Comparison of ENCODE assay signal across 8 mouse cellular contexts in genomic region chr2:102453447-102453846, GRCm38 (mm10). TPM values are rescaled to one million over a fixed set of nuclear protein-coding genes. Genes with fewer than 3 reads are reported as not detected.
DNase-seq lines count a peak whose midpoint lies in the region; ATAC-seq and TF ChIP-seq lines count a peak whose summit lies in the region.

No protein-coding gene starts in this region.

- DNase-seq in A20 (ENCODE audit: low read depth, low spot score) (peak; percentile 28), MEL-GATA-1-ER (ENCODE audit: extremely low read depth, low read depth) (peak; percentile 15)
- peak; percentile 35 for DNase-seq in forelimb bud, embryonic 11.5 days (ENCODE audit: low read depth, low spot score)
- no peak for DNase-seq in spleen, postnatal 10 days (ENCODE audit: low spot score in 2 of 2)
- no peak for DNase-seq in urinary bladder, postnatal 36 days (ENCODE audit: low spot score in 2 of 2)

- H3K27me3 ChIP-seq in intestine, postnatal 0 days (replicated peaks; ENCODE audit: control insufficient read depth, insufficient read depth, low read length): peaks cover 24% of the 10 kb centered on the region
- no peaks in the 10 kb centered on the region for H3K27me3 ChIP-seq in intestine, embryonic 16.5 days (replicated peaks; ENCODE audit: control insufficient read depth, insufficient read depth, low read length)
- H3K27me3 ChIP-seq in hindbrain, embryonic 16.5 days (replicated peaks; ENCODE audit: control insufficient read depth, insufficient read depth, low read length): no peaks in the 10 kb centered on the region

- TF ChIP-seq CTCF in intestine, postnatal 0 days (IDR thresholded peaks at IDR 0.05; ENCODE audit: low read depth): peak; percentile 76

- no peak for ATAC-seq in intestine, postnatal 0 days
- ATAC-seq in intestine, embryonic 16.5 days: no peak
- no peak for ATAC-seq in hindbrain, embryonic 16.5 days

- H3K9me3 ChIP-seq in intestine, postnatal 0 days (ENCODE audit: control insufficient read depth): no peaks in the 10 kb centered on the region
- no peaks in the 10 kb centered on the region for H3K9me3 ChIP-seq in intestine, embryonic 16.5 days (ENCODE audit: control insufficient read depth, low read length)
- no peaks in the 10 kb centered on the region for H3K9me3 ChIP-seq in hindbrain, embryonic 16.5 days (ENCODE audit: control insufficient read depth, low read length)

- peaks cover 4% of the 10 kb centered on the region; the same call in 1 of the 2 replicates for H3K4me1 ChIP-seq in intestine, postnatal 0 days (replicated peaks; ENCODE audit: control insufficient read depth, insufficient read depth, low read length)
- peaks cover 23% of the 10 kb centered on the region for H3K4me1 ChIP-seq in intestine, embryonic 16.5 days (ENCODE audit: control insufficient read depth, insufficient read depth, low read length)
- peaks cover 10% of the 10 kb centered on the region for H3K4me1 ChIP-seq in hindbrain, embryonic 16.5 days (ENCODE audit: control insufficient read depth, insufficient read depth, low read depth, low read length)

- no peak overlapping the region for H3K9ac ChIP-seq in intestine, postnatal 0 days (ENCODE audit: low read depth, low read length)
- no peak overlapping the region for H3K9ac ChIP-seq in intestine, embryonic 16.5 days (ENCODE audit: low read depth, low read length)
- H3K9ac ChIP-seq in hindbrain, embryonic 16.5 days (ENCODE audit: low read depth, low read length): no peak overlapping the region

- WGBS in intestine, postnatal 0 days: 29% methylated on average over 3 of the region's 3 CpGs
- 42% methylated on average over 3 of the region's 3 CpGs for WGBS in intestine, embryonic 16.5 days
- WGBS in hindbrain, embryonic 16.5 days: 38% methylated on average over 3 of the region's 3 CpGs

- H3K4me3 ChIP-seq in intestine, postnatal 0 days (ENCODE audit: low read depth, low read length): no peak overlapping the region
- H3K4me3 ChIP-seq in intestine, embryonic 16.5 days (ENCODE audit: low read length): no peak overlapping the region
- no peak overlapping the region for H3K4me3 ChIP-seq in hindbrain, embryonic 16.5 days (ENCODE audit: low read length)

- no peak overlapping the region for H3K27ac ChIP-seq in intestine, postnatal 0 days (ENCODE audit: low read depth, low read length)
- H3K27ac ChIP-seq in intestine, embryonic 16.5 days (ENCODE audit: low read length): no peak overlapping the region
- H3K27ac ChIP-seq in hindbrain, embryonic 16.5 days (ENCODE audit: low read depth, low read length): no peak overlapping the region

- no peak overlapping the region for H3K4me2 ChIP-seq in intestine, postnatal 0 days (replicated peaks; ENCODE audit: low read depth)
- no peak overlapping the region for H3K4me2 ChIP-seq in intestine, embryonic 16.5 days (ENCODE audit: low read depth, low read length)
- no peak overlapping the region for H3K4me2 ChIP-seq in hindbrain, embryonic 16.5 days (ENCODE audit: low read length)

- no peaks in the 10 kb centered on the region for H3K36me3 ChIP-seq in intestine, postnatal 0 days (ENCODE audit: control insufficient read depth, insufficient read depth)
- H3K36me3 ChIP-seq in intestine, embryonic 16.5 days (ENCODE audit: control insufficient read depth, insufficient read depth, low read length): no peaks in the 10 kb centered on the region
- no peaks in the 10 kb centered on the region for H3K36me3 ChIP-seq in hindbrain, embryonic 16.5 days (ENCODE audit: control insufficient read depth, insufficient read depth, low read length)

RNA-seq across cellular contexts. Expression of gene Fjx1, which starts 1.1 kb away (rescaled TPM):
- polyA plus RNA-seq in intestine, postnatal 0 days (2015; fragmentation: Nextera tagmentation; extraction: Ambion mirVana): 3.8 TPM in 2 replicates
- polyA plus RNA-seq in intestine, embryonic 16.5 days (2015; fragmentation: Nextera tagmentation; extraction: Ambion mirVana): 2.7 and 3.4 TPM in 2 replicates
- polyA plus RNA-seq in hindbrain, embryonic 16.5 days (2015; fragmentation: Nextera tagmentation; extraction: Ambion mirVana): 24.8 and 26.3 TPM in 2 replicates

RNA-seq across cellular contexts. Expression of gene Trim44, which starts 45.8 kb away (rescaled TPM):
- 10.7 and 12.3 TPM in 2 replicates for polyA plus RNA-seq in intestine, postnatal 0 days (2015; fragmentation: Nextera tagmentation; extraction: Ambion mirVana)
- 10.1 and 10.2 TPM in 2 replicates for polyA plus RNA-seq in intestine, embryonic 16.5 days (2015; fragmentation: Nextera tagmentation; extraction: Ambion mirVana)
- 40.3 and 50.8 TPM in 2 replicates for polyA plus RNA-seq in hindbrain, embryonic 16.5 days (2015; fragmentation: Nextera tagmentation; extraction: Ambion mirVana)

Comparison
In these comparisons a context has a peak if more than half of its experiments do, and no peak if none do; other contexts are left out.
1. DNase-seq: peak in A20 (single experiment), MEL-GATA-1-ER (single experiment) and forelimb bud, embryonic 11.5 days (single experiment); none in spleen, postnatal 10 days (0 of 2) and urinary bladder, postnatal 36 days (0 of 2).